Mouse (Mus musculus): Measurements from ENCODE around the gene Bckdhb. TPM values are rescaled to one million over a fixed set of nuclear protein-coding genes. Genes with fewer than 3 reads are reported as not detected.

Bckdhb gene
- total RNA-seq, 1 experiment: 30.7 TPM

GRCm38 (mm10) chr9:83956632-83957314, 31.8 kb downstream of the Bckdhb start:
- DNase-seq (ENCODE audit: low read depth, low spot score): peak; percentile 49
- Histone ChIP-seq H3K9me3 (ENCODE audit: control insufficient read depth, insufficient read depth, low read depth, low read length) (no peaks in the 10 kb centered on the region; the same call in 1 of the 2 replicates), H3K9ac (ENCODE audit: insufficient read depth, low read depth, low read length, poor library complexity, severe bottlenecking) (no peak overlapping the region), H3K36me3 (ENCODE audit: control insufficient read depth, insufficient read depth, low read length, poor library complexity, severe bottlenecking) (peaks cover 4% of the 10 kb centered on the region), H3K27ac (ENCODE audit: insufficient read depth, low read depth, low read length, poor library complexity, severe bottlenecking) (no peak overlapping the region), H3K4me1 (ENCODE audit: control insufficient read depth in 2 of 2, insufficient read depth in 2 of 2, low read length in 2 of 2, poor library complexity in 1 of 2) (no peaks in the 10 kb centered on the region), H3K4me3 (ENCODE audit: insufficient read depth in 1 of 2, low read depth in 1 of 2, low read length in 2 of 2, poor library complexity in 1 of 2, severe bottlenecking in 1 of 2) (no peak overlapping the region)
- in situ Hi-C loops (cut with MboI; ENCODE audit: low sequenced_read_pairs in 2 of 2, unreplicated experiment in 2 of 2): no loop called here
- no peak for TF ChIP-seq CHD2 (IDR thresholded peaks at IDR 0.05; ENCODE audit: low read depth, low read length)
- no peak for TF ChIP-seq MAFK (IDR thresholded peaks at IDR 0.05; ENCODE audit: insufficient read depth, low read depth, low read length)
- peak; percentile 75 for TF ChIP-seq ZNF384 (IDR thresholded peaks at IDR 0.05; ENCODE audit: low read depth, low read length)
- TF ChIP-seq ZC3H11A (IDR thresholded peaks at IDR 0.05; ENCODE audit: borderline replicate concordance, low read depth, low read length): peak; percentile 49; the same call in 1 of the 2 replicates
- no peak for TF ChIP-seq HCFC1 (IDR thresholded peaks at IDR 0.05; ENCODE audit: borderline replicate concordance, insufficient read depth, low read length)

- no peak overlapping the region for H3K27ac ChIP-seq (ENCODE audit: insufficient read depth, low read depth, low read length, poor library complexity, severe bottlenecking)
- no peak overlapping the region for H3K4me3 ChIP-seq (ENCODE audit: insufficient read depth in 1 of 2, low read depth in 1 of 2, low read length in 2 of 2, poor library complexity in 1 of 2, severe bottlenecking in 1 of 2)
- H3K36me3 ChIP-seq (ENCODE audit: control insufficient read depth, insufficient read depth, low read length, poor library complexity, severe bottlenecking): no peaks in the 10 kb centered on the region
- no peak overlapping the region for H3K9ac ChIP-seq (ENCODE audit: insufficient read depth, low read depth, low read length, poor library complexity, severe bottlenecking)
- in situ Hi-C loops (cut with MboI; ENCODE audit: low sequenced_read_pairs in 2 of 2, unreplicated experiment in 2 of 2): no loop called here
- no peaks in the 10 kb centered on the region; the same call in 1 of the 2 replicates for H3K9me3 ChIP-seq (ENCODE audit: control insufficient read depth, insufficient read depth, low read depth, low read length)
- no peaks in the 10 kb centered on the region for H3K4me1 ChIP-seq (ENCODE audit: control insufficient read depth in 2 of 2, insufficient read depth in 2 of 2, low read length in 2 of 2, poor library complexity in 1 of 2)
- no peak for TF ChIP-seq HCFC1 (IDR thresholded peaks at IDR 0.05; ENCODE audit: borderline replicate concordance, insufficient read depth, low read length)
- no peak for TF ChIP-seq ZC3H11A (IDR thresholded peaks at IDR 0.05; ENCODE audit: borderline replicate concordance, low read depth, low read length)
- TF ChIP-seq ZNF384 (IDR thresholded peaks at IDR 0.05; ENCODE audit: low read depth, low read length): no peak
- no peak for TF ChIP-seq MAFK (IDR thresholded peaks at IDR 0.05; ENCODE audit: insufficient read depth, low read depth, low read length)
- no peak for TF ChIP-seq CHD2 (IDR thresholded peaks at IDR 0.05; ENCODE audit: low read depth, low read length)
- no peak for DNase-seq (ENCODE audit: low read depth, low spot score)
These were observed 37.4 kb downstream of the Bckdhb start for GRCm38 (mm10) chr9:83962098-83963086.

- Histone ChIP-seq H3K9me3 (ENCODE audit: control insufficient read depth, insufficient read depth, low read depth, low read length) (no peaks in the 10 kb centered on the region; the same call in 1 of the 2 replicates), H3K4me3 (ENCODE audit: insufficient read depth in 1 of 2, low read depth in 1 of 2, low read length in 2 of 2, poor library complexity in 1 of 2, severe bottlenecking in 1 of 2) (no peak overlapping the region), H3K9ac (ENCODE audit: insufficient read depth, low read depth, low read length, poor library complexity, severe bottlenecking) (no peak overlapping the region), H3K4me1 (ENCODE audit: control insufficient read depth in 2 of 2, insufficient read depth in 2 of 2, low read length in 2 of 2, poor library complexity in 1 of 2) (no peaks in the 10 kb centered on the region), H3K27ac (ENCODE audit: insufficient read depth, low read depth, low read length, poor library complexity, severe bottlenecking) (no peak overlapping the region), H3K36me3 (ENCODE audit: control insufficient read depth, insufficient read depth, low read length, poor library complexity, severe bottlenecking) (no peaks in the 10 kb centered on the region)
- in situ Hi-C loops (cut with MboI; ENCODE audit: low sequenced_read_pairs in 2 of 2, unreplicated experiment in 2 of 2): no loop called here
- TF ChIP-seq ZNF384 (IDR thresholded peaks at IDR 0.05; ENCODE audit: low read depth, low read length): no peak
- no peak for TF ChIP-seq CHD2 (IDR thresholded peaks at IDR 0.05; ENCODE audit: low read depth, low read length)
- TF ChIP-seq MAFK (IDR thresholded peaks at IDR 0.05; ENCODE audit: insufficient read depth, low read depth, low read length): no peak
- no peak for TF ChIP-seq ZC3H11A (IDR thresholded peaks at IDR 0.05; ENCODE audit: borderline replicate concordance, low read depth, low read length)
- no peak for TF ChIP-seq HCFC1 (IDR thresholded peaks at IDR 0.05; ENCODE audit: borderline replicate concordance, insufficient read depth, low read length)
- DNase-seq (ENCODE audit: low read depth, low spot score): no peak
These were observed 38.4 kb downstream of the Bckdhb start for GRCm38 (mm10) chr9:83963296-83963695.

- H3K36me3 ChIP-seq (ENCODE audit: control insufficient read depth, insufficient read depth, low read length, poor library complexity, severe bottlenecking): no peaks in the 10 kb centered on the region
- DNase-seq (ENCODE audit: low read depth, low spot score): no peak
These were observed 39.4 kb downstream of the Bckdhb start for GRCm38 (mm10) chr9:83964376-83964775.

More at GRCm38 (mm10) chr9:83964376-83964775, 39.4 kb downstream of the Bckdhb start:
- H3K27ac ChIP-seq (ENCODE audit: insufficient read depth, low read depth, low read length, poor library complexity, severe bottlenecking): no peak overlapping the region
- in situ Hi-C loops (cut with MboI; ENCODE audit: low sequenced_read_pairs in 2 of 2, unreplicated experiment in 2 of 2): no loop called here
- H3K9me3 ChIP-seq (ENCODE audit: control insufficient read depth, insufficient read depth, low read depth, low read length): no peaks in the 10 kb centered on the region
- H3K4me1 ChIP-seq (ENCODE audit: control insufficient read depth in 2 of 2, insufficient read depth in 2 of 2, low read length in 2 of 2, poor library complexity in 1 of 2): no peaks in the 10 kb centered on the region
- no peak overlapping the region for H3K9ac ChIP-seq (ENCODE audit: insufficient read depth, low read depth, low read length, poor library complexity, severe bottlenecking)
- TF ChIP-seq HCFC1 (IDR thresholded peaks at IDR 0.05; ENCODE audit: borderline replicate concordance, insufficient read depth, low read length) (no peak), CHD2 (IDR thresholded peaks at IDR 0.05; ENCODE audit: low read depth, low read length) (no peak), ZNF384 (IDR thresholded peaks at IDR 0.05; ENCODE audit: low read depth, low read length) (no peak), MAFK (IDR thresholded peaks at IDR 0.05; ENCODE audit: insufficient read depth, low read depth, low read length) (no peak), ZC3H11A (IDR thresholded peaks at IDR 0.05; ENCODE audit: borderline replicate concordance, low read depth, low read length) (no peak)
- no peak overlapping the region for H3K4me3 ChIP-seq (ENCODE audit: insufficient read depth in 1 of 2, low read depth in 1 of 2, low read length in 2 of 2, poor library complexity in 1 of 2, severe bottlenecking in 1 of 2)

Measured in ES-E14 (cell line).